In the genomic region with DNA sequence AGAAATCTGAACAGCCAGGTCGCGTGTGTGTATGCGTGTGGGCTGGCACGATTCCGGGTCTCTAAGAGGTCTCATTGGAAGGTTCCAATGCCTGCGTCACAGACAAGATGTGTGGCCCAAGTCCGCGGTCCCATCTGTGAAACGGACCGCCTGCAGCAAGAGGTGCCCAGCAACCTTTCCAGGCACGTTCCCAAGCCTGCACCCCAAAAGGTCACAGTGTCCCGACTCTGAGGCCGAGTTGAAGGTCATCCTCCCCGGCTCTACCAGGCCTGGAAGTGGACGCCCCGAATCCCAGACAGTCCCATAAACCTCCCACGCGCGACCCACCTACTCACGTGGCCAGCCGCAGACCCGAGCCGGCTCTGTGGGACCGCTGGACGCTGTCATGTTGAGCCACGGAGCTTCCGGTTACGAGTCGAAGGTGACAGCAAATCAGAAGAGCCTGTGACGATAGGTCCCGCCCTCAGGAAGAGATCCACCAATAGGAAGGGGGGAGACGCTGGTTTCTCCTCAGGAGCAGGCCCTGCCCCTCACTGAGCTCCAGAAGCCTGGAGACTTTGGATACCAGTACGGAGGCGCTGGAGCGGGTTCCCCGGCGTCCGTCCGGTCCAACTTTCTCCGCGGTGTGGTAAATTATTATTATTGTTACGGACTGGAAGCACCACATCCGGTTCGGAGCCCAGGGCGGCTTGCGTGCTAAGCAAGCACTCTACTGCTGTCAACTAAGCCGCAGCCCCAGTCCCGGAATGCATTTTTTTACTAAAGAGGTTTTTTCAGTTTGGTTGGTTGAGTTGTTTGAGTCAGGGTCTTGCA, we compare ENCODE assay signal across 8 mouse cellular contexts. TPM values are rescaled to one million over a fixed set of nuclear protein-coding genes. Genes with fewer than 3 reads are reported as not detected.
DNase-seq lines count a peak whose midpoint lies in the region; ATAC-seq and TF ChIP-seq lines count a peak whose summit lies in the region.

A gene (minus strand): TSS at position 417 of the 813 bp plus-strand sequence.

- H3K4me3 ChIP-seq in ES-Bruce4 (ENCODE audit: low read depth, low read length), result peak within 1 kb of the TSS; percentile 89
- H3K4me3 ChIP-seq in forebrain, embryonic 13.5 days, result peak within 1 kb of the TSS; percentile 74
- peak within 1 kb of the TSS; percentile 68 for H3K4me3 ChIP-seq in liver, postnatal 0 days (ENCODE audit: low read depth, low read length)
- H3K4me3 ChIP-seq in neural tube, embryonic 14.5 days (ENCODE audit: low read depth, low read length), result peak within 1 kb of the TSS; percentile 77

- H3K9ac ChIP-seq in ES-Bruce4 (ENCODE audit: low read depth, poor library complexity, severe bottlenecking), result peak within 1 kb of the TSS; percentile 58
- peak within 1 kb of the TSS; percentile 76 for H3K9ac ChIP-seq in forebrain, embryonic 13.5 days
- H3K9ac ChIP-seq in liver, postnatal 0 days (replicated peaks), result peak within 1 kb of the TSS; percentile 81
- peak within 1 kb of the TSS; percentile 64 for H3K9ac ChIP-seq in neural tube, embryonic 14.5 days (replicated peaks; ENCODE audit: low read depth, low read length)

- no peak for TF ChIP-seq EP300 in ES-Bruce4 (IDR thresholded peaks at IDR 0.05; ENCODE audit: insufficient read depth, low read depth, low read length)
- TF ChIP-seq EP300 in liver, postnatal 0 days (IDR thresholded peaks at IDR 0.05; ENCODE audit: low read depth), result peak; percentile 30; the same call in 1 of the 2 replicates

- intact Hi-C loops in heart, postnatal 10 days (cut with DNase I), result no loop called here

- H3K36me3 ChIP-seq in ES-Bruce4 (ENCODE audit: control insufficient read depth, insufficient read depth, low read length, poor library complexity, severe bottlenecking), result no peaks in the 10 kb centered on the region
- no peaks in the 10 kb centered on the region; the same call in 1 of the 2 replicates for H3K36me3 ChIP-seq in forebrain, embryonic 13.5 days (ENCODE audit: poor library complexity, severe bottlenecking)
- H3K36me3 ChIP-seq in liver, postnatal 0 days (replicated peaks; ENCODE audit: insufficient read depth, low read length), result 0 out of 2 replicates have a peak, but pooled peaks cover 3% of the 10 kb centered on the region
- no peaks in the 10 kb centered on the region for H3K36me3 ChIP-seq in neural tube, embryonic 14.5 days (ENCODE audit: control insufficient read depth, insufficient read depth, low read length)

- H3K27ac ChIP-seq in ES-Bruce4 (ENCODE audit: insufficient read depth, low read length), result no peak within 1 kb of the TSS
- peak within 1 kb of the TSS; percentile 25; the same call in 1 of the 2 replicates for H3K27ac ChIP-seq in forebrain, embryonic 13.5 days
- H3K27ac ChIP-seq in liver, postnatal 0 days (ENCODE audit: low read depth), result peak within 1 kb of the TSS; percentile 82
- peak within 1 kb of the TSS; percentile 75 for H3K27ac ChIP-seq in neural tube, embryonic 14.5 days (ENCODE audit: low read depth, low read length)

- TF ChIP-seq CTCF in ES-Bruce4 (IDR thresholded peaks at IDR 0.05; ENCODE audit: low read depth, low read length), result no peak
- no peak for TF ChIP-seq CTCF in liver, postnatal 0 days (IDR thresholded peaks at IDR 0.05; ENCODE audit: low read depth)

- WGBS in forebrain, embryonic 13.5 days, result under 1% methylated on average over 48 of the region's 48 CpGs
- under 1% methylated on average over 48 of the region's 48 CpGs for WGBS in large intestine, adult 2 months
- WGBS in liver, postnatal 0 days (ENCODE audit: insufficient replicate concordance), result under 1% methylated on average over 48 of the region's 48 CpGs
- under 1% methylated on average over 48 of the region's 48 CpGs for WGBS in neural tube, embryonic 14.5 days

- no peaks in the 10 kb centered on the region for H3K27me3 ChIP-seq in ES-Bruce4 (ENCODE audit: control insufficient read depth, insufficient read depth, low read length, poor library complexity, severe bottlenecking)
- H3K27me3 ChIP-seq in forebrain, embryonic 13.5 days, result no peaks in the 10 kb centered on the region
- no peaks in the 10 kb centered on the region for H3K27me3 ChIP-seq in liver, postnatal 0 days (ENCODE audit: insufficient read depth, low read length)
- H3K27me3 ChIP-seq in neural tube, embryonic 14.5 days (ENCODE audit: control insufficient read depth, insufficient read depth, low read length), result no peaks in the 10 kb centered on the region

- DNase-seq in heart, postnatal 10 days, result peak; percentile 96 to 97
- DNase-seq in large intestine, adult 2 months (ENCODE audit: low read depth, low spot score), result peak; percentile 96
- peak; percentile 92 for DNase-seq in liver, postnatal 0 days
- DNase-seq in testis, postnatal 10 days (ENCODE audit: low spot score), result peak; percentile 90

- peak; percentile 71 for TF ChIP-seq POLR2A in ES-Bruce4 (IDR thresholded peaks at IDR 0.05; ENCODE audit: insufficient read depth, low read length)

- H3K9me3 ChIP-seq in ES-Bruce4 (replicated peaks; ENCODE audit: control insufficient read depth, insufficient read depth, low read length, poor library complexity, severe bottlenecking), result no peaks in the 10 kb centered on the region
- H3K9me3 ChIP-seq in forebrain, embryonic 13.5 days (replicated peaks), result no peaks in the 10 kb centered on the region
- H3K9me3 ChIP-seq in liver, postnatal 0 days (ENCODE audit: low read length), result no peaks in the 10 kb centered on the region
- H3K9me3 ChIP-seq in neural tube, embryonic 14.5 days (ENCODE audit: control insufficient read depth, low read length), result no peaks in the 10 kb centered on the region

- H3K4me2 ChIP-seq in forebrain, embryonic 13.5 days, result peak within 1 kb of the TSS; percentile 88
- H3K4me2 ChIP-seq in liver, postnatal 0 days (ENCODE audit: low read depth, low read length), result peak within 1 kb of the TSS; percentile 73
- H3K4me2 ChIP-seq in neural tube, embryonic 14.5 days (ENCODE audit: low read depth, low read length), result peak within 1 kb of the TSS; percentile 83

- ATAC-seq in cerebellum, adult (ENCODE audit: insufficient number of reproducible peaks, low FRiP score, low TSS enrichment), result peak; percentile 100
- peak; percentile 100 for ATAC-seq in forebrain, embryonic 13.5 days
- peak; percentile 99 for ATAC-seq in liver, postnatal 0 days
- peak; percentile 99 for ATAC-seq in neural tube, embryonic 14.5 days (ENCODE audit: low read depth)

- no peaks in the 10 kb centered on the region for H3K4me1 ChIP-seq in ES-Bruce4 (ENCODE audit: control insufficient read depth, insufficient read depth, low read length)
- peaks cover 19% of the 10 kb centered on the region for H3K4me1 ChIP-seq in forebrain, embryonic 13.5 days
- 0 out of 2 replicates have a peak, but pooled peaks cover 6% of the 10 kb centered on the region for H3K4me1 ChIP-seq in liver, postnatal 0 days (ENCODE audit: insufficient read depth)
- peaks cover 6% of the 10 kb centered on the region for H3K4me1 ChIP-seq in neural tube, embryonic 14.5 days (ENCODE audit: control insufficient read depth, insufficient read depth, low read length)

RNA-seq across cellular contexts. Expression of the gene that starts here (rescaled TPM):
- polyA plus RNA-seq in ES-Bruce4 (2011; ENCODE audit: insufficient read depth, insufficient read length, low read depth, missing spikeins), result 20.9 and 21.9 TPM in 2 replicates
- 47.7 and 51.5 TPM in 2 replicates for polyA plus RNA-seq in forebrain, embryonic 13.5 days (2015; fragmentation: Nextera tagmentation; extraction: Ambion mirVana)
- 10 to 100 TPM; 79.0 to 82.6 TPM for total RNA-seq in heart, postnatal 10 days (2021)
- 47.7 and 48.6 TPM in 2 replicates for polyA plus RNA-seq in large intestine, adult 2 months (2012; rRNA removed)
- polyA plus RNA-seq in liver, postnatal 0 days (2015; fragmentation: Nextera tagmentation; extraction: Ambion mirVana), result 18.1 and 18.2 TPM in 2 replicates
- 56.8 and 64.2 TPM in 2 replicates for polyA plus RNA-seq in neural tube, embryonic 14.5 days (2014; fragmentation: Nextera tagmentation; extraction: Ambion mirVana)
